Mouse (Mus musculus): ENCODE data around the gene Capns1.
"Not testable (repeated sequence)": the region's sequence is repeated elsewhere in the genome, so short reads cannot be mapped to it uniquely, and the experiment has no call there.

Gene Capns1

GRCm38 (mm10) chr7:30198481-30198971 is at the start of gene Capns1:
Gene Capns1, minus strand, starts transcription at chr7:30198811.
- in situ Hi-C loops (cut with MboI, MseI): no loop called here

- in situ Hi-C loops (cut with MboI, MseI): not testable (repeated sequence)
Observed at GRCm38 (mm10) chr7:30237374-30237773, 38.8 kb upstream of the Capns1 start.

GRCm38 (mm10) chr7:30235625-30236024 is 37.0 kb upstream of the Capns1 start, which contains the start of gene Ovol3:
Gene Ovol3, minus strand, starts transcription at chr7:30235725.
- in situ Hi-C loops (cut with MboI, MseI): no loop called here

GRCm38 (mm10) chr7:30235091-30235490 is 36.5 kb upstream of the Capns1 start:
- in situ Hi-C loops (cut with MboI, MseI): no loop called here

GRCm38 (mm10) chr7:30234276-30234858 is 35.8 kb upstream of the Capns1 start:
- in situ Hi-C loops (cut with MboI, MseI): no loop called here

- in situ Hi-C loops (cut with MboI, MseI): no loop called here
Observed at GRCm38 (mm10) chr7:30233387-30233786, 34.8 kb upstream of the Capns1 start.

GRCm38 (mm10) chr7:30232631-30233148 is 34.1 kb upstream of the Capns1 start:
- in situ Hi-C loops (cut with MboI, MseI): no loop called here

- in situ Hi-C loops (cut with MboI, MseI): no loop called here
Observed at GRCm38 (mm10) chr7:30231669-30232454, 33.3 kb upstream of the Capns1 start, which contains the start of the genes Polr2i and Tbcb. Gene Polr2i, plus strand, starts transcription at chr7:30231948. Gene Tbcb, minus strand, starts transcription at chr7:30232272.

- in situ Hi-C loops (cut with MboI, MseI): no loop called here
Observed at GRCm38 (mm10) chr7:30231328-30231668, 32.7 kb upstream of the Capns1 start.

- in situ Hi-C loops (cut with MboI, MseI): no loop called here
Observed at GRCm38 (mm10) chr7:30224206-30224605, 25.6 kb upstream of the Capns1 start.

GRCm38 (mm10) chr7:30222205-30222604 is 23.6 kb upstream of the Capns1 start:
- in situ Hi-C loops (cut with MboI, MseI): no loop called here

- in situ Hi-C loops (cut with MboI, MseI): no loop called here
Observed at GRCm38 (mm10) chr7:30221433-30221832, 22.8 kb upstream of the Capns1 start.

GRCm38 (mm10) chr7:30220008-30220356 is 21.4 kb upstream of the Capns1 start:
- in situ Hi-C loops (cut with MboI, MseI): no loop called here

GRCm38 (mm10) chr7:30219293-30220007 is 20.8 kb upstream of the Capns1 start:
- in situ Hi-C loops (cut with MboI, MseI): loop anchor here (5.0 kb wide), 1 partner anchor 37 kb away; the partner anchor contains the start of gene Cox7a1

- in situ Hi-C loops (cut with MboI, MseI): loop anchor here (5.0 kb wide), 1 partner anchor 35 kb away; the partner anchor contains the start of gene Cox7a1
Observed at GRCm38 (mm10) chr7:30217277-30217676, 18.7 kb upstream of the Capns1 start.

- in situ Hi-C loops (cut with MboI, MseI): loop anchor here (5.0 kb wide), 1 partner anchor 34 kb away; the partner anchor contains the start of gene Cox7a1
Observed at GRCm38 (mm10) chr7:30216723-30217151, 18.1 kb upstream of the Capns1 start.

- in situ Hi-C loops (cut with MboI, MseI): loop anchor here (5.0 kb wide), 1 partner anchor 34 kb away; the partner anchor contains the start of gene Cox7a1
Observed at GRCm38 (mm10) chr7:30215875-30216274, 17.3 kb upstream of the Capns1 start.

GRCm38 (mm10) chr7:30213881-30214280 is 15.3 kb upstream of the Capns1 start:
- in situ Hi-C loops (cut with MboI, MseI): no loop called here

GRCm38 (mm10) chr7:30211025-30211424 is 12.4 kb upstream of the Capns1 start:
- in situ Hi-C loops (cut with MboI, MseI): no loop called here

GRCm38 (mm10) chr7:30206364-30206763 is 7.8 kb upstream of the Capns1 start:
- in situ Hi-C loops (cut with MboI, MseI): not testable (repeated sequence)

- in situ Hi-C loops (cut with MboI, MseI): no loop called here
Observed at GRCm38 (mm10) chr7:30205383-30205782, 6.8 kb upstream of the Capns1 start.

- in situ Hi-C loops (cut with MboI, MseI): no loop called here
Observed at GRCm38 (mm10) chr7:30204380-30204779, 5.8 kb upstream of the Capns1 start.

All from T-helper 1 cell (primary cell).